Mouse (Mus musculus): ENCODE measurements around the gene Lhx1.

Lhx1 gene

DNA sequence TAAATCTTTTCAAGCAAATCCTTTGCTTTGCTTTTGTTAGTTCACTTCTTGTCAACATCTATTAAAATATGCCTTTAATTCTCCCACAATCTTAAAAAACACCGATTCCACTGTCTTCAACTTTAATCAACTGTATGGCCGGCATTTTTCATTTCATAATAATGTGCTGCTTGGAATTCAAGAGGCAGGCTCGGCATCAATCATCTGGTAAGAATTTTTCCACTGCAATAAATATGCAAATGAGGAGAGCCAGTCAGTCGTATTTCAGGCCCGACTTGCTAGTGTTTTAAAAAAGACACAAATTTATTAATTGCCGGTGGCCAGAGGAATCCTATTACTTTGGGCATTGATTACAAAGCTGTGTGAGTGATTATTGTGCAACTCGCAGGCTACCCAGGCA, 43.7 kb downstream of the Lhx1 start:
- no peak for DNase-seq (ENCODE audit: low spot score in 2 of 2)

DNA sequence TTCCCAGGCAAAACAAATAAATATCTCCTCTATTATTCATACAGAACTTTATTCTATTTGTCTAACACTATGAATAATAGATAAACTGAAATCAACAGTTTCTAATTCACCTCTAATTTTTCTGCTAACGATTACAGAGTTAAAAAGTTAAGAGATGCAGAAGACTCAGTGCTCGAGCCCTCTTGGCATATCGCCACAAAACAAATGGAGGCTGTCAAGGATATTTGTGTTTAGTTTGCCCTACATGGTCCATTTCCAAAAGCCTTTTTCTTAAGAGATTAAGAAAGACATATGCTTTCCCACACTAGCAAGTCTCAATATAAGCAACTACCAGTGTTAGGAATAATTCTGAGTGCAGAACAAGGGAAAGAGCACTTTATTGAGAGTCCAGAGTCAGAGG, 44.9 kb downstream of the Lhx1 start:
- DNase-seq (ENCODE audit: low spot score in 2 of 2): no peak

GRCm38 (mm10) chr11:84476641-84477040, 48.7 kb downstream of the Lhx1 start:
- DNase-seq (ENCODE audit: low spot score in 2 of 2): no peak

- no peak for DNase-seq (ENCODE audit: low spot score in 2 of 2)
Measured at GRCm38 (mm10) chr11:84475991-84476390, 49.3 kb downstream of the Lhx1 start.

DNA sequence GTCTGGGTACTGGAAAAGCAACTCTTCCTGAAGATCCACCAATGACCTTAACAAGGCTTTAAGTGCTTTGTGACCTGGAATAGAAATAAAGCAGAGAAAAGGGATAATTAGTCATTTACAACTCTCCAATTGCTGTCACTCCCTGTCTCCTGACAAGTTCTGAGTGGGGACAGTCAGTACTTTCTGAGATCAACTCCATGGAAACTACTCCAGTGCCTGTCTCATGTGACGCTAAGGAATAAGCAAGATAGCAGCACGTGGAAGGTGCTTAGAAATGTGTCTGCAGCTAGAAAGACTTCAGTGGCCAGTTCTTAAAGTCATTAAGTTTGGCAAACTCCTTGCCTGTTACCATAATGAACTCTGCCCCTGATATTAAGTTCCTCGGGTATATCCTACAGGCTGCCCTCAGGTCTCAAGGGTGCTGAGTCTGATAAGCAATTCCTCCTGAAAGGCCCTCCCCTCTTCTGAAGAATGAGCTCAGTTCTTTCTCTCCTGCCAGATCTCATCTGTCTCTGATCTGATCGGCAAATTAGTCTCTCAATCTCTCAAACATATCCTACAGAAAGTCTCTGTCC, 52.2 kb downstream of the Lhx1 start:
- no peak for DNase-seq (ENCODE audit: low spot score in 2 of 2)
